Mouse (Mus musculus): Measurements from ENCODE around the gene Lin28b.
A peak's percentile ranks its signal among the peaks of the same experiment; 100 is the strongest.
"Not testable (repeated sequence)": the region's sequence is repeated elsewhere in the genome, so short reads cannot be mapped to it uniquely, and the experiment has no call there.

Lin28b gene

DNA sequence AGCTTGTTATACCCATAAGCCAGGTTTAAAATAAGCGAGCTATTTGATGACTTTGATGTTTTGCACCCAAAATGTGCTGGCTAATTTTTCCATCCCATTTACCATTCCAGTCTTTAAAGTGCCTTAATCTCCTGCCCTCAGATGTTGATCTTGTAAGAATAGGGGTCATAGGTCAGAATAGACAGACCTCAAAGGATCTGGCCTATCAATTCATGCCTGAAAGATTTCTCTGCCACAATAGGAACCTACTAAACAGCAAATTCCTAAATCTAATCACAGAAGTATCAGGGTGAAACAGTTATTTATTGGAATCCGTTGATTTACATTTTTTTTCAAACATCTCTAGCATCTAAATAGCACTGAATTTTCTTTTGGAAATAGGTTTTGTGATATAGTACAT lies 74.5 kb downstream of the Lin28b start:
- no peak for DNase-seq (ENCODE audit: low spot score in 2 of 2)

DNA sequence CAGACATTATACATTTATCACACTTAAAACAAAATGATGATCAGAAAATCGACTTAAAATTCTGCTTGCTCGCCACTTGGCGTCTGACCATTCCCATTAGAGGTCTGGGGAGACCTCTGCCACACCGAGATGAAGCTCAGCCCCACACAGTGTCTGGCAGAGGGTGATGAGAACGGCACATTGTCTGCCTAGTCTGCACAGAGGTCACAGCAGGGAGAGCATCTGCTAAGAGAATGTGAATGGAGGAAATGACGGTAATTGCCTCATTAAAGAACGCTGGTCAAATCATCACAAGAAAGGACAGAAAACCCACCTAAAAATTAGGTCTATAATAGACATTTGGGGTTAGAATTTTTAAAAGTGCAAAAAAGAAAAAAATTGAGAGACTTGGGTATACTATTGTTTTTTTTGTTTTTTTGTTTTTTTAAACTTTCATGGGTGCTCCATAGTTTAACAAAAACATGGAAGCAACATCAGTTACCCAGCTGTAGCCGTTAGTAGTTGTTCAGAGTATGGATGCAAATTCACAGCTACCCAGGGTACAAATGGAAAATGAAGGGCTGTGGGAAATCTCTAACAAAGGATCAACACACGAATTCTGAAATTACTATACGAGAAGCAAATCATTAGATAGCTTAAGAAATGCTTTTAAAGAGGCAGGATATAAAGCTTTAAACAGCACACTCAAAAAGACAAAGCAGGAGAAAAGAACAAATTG lies 75.4 kb downstream of the Lin28b start:
- no peak for DNase-seq (ENCODE audit: low spot score in 2 of 2)

DNA sequence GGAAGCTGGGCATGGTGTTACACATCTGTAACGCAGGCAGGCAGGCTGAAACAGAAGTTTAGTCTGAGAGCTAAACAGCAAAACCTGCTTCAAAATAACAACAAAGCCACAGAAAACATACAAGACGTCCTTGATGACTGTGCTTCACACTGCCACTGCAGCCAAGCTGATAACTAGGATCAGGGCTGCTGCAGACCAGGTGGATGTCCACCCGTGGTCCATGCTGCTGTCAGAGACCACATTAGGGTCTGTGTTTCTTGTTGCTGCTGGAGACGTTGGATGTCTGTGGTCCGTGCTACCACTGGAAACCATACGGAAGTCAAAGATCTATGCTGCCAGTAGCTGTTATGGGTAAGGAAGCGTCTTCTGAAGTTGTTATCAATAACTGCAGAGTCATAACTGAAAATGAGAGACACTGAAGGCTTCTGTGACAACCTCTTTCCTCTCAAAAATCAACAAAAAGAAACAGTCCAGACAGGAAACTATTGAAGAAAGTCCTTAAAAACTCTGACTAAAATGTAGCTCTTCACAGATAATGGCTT lies 86.4 kb downstream of the Lin28b start:
- no peak for DNase-seq (ENCODE audit: low spot score in 2 of 2)

DNA sequence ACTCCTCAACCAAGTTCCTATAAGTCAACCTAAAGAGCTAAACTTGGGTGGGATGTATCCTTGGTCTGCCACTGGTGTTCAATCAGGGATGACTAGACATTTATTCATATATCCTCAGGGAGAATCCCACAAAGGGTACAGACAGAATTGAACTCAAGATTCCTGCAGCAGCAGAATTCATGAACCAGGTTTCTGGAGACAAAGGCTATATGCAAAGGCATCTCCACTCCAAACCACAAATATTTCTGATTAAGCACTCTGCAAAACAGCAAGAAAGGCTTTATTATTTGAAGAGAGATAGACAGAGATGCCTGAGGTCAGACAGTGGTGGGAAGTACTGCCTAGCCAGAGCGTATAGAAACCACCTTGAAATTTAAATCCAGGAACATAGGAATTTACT lies 88.0 kb downstream of the Lin28b start:
- no peak for DNase-seq (ENCODE audit: low spot score in 2 of 2)

DNA sequence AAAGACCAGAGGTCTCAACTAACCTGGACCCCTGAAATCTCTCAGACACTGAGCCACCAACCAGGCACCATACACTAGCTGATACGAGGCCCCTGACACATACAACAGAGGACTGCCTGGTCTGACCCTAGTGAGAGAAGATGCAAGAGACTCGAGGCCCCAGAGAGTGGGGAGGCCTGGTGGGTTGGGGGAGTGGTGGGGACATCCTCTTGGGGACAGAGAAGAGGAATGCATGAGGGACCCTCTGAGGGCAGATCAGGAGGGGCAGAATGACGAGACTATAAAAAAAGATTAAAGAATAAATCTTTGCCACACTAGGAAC lies 103.6 kb downstream of the Lin28b start:
- DNase-seq (ENCODE audit: low spot score in 2 of 2), result no peak

DNA sequence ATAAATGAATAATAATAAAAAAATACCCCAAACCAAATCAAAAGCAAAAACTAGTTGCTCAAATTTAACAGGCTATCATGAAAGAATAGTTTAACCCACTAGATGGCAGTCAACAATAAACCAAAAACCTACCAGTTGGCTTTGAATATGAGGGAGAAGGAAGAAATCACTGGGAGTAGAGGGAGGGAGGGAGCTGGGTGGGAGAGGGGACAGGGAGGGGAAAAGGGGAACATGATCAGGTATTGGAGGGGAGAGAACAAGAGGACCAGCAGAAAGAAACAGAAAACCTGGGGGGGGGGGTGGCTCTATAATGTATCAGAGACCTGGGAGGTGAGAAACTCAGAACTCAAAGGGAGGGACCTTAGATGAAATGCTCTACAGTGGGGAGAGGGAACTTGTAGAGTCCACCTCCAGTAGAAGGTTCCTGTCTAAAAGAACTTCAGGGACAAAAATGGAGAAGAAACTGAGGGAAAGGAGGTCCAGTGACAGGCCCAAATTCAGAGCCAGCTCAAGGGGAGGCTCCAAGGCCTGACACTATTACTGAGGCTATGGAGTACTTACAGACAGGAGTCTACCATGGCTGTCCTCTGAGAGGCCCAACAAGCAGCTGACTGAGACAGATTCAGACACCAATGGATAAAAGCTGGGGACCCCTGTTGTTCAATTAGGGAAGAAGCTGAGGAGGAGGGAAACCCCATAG lies 104.1 kb downstream of the Lin28b start:
- no peak for DNase-seq (ENCODE audit: low spot score in 2 of 2)

DNA sequence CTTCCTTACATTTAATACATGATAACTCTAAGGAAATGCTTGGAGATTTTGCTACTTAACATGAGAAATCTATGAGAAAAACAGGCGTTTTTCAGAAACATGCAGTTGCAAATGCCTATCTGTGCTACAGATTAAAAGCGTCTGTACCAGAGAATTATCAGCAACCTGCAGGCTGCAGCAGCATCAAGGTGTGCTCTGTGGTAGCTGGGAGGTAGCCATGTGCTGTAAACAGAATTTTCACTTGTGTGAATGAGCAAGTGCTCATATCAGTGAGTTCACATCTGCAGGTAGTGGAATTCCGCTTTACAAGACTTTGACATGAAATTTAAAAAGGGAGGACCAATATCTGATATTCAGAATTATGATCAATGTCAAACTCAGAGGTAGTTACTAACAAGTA lies 107.9 kb downstream of the Lin28b start:
- no peak for DNase-seq (ENCODE audit: low spot score in 2 of 2)

DNA sequence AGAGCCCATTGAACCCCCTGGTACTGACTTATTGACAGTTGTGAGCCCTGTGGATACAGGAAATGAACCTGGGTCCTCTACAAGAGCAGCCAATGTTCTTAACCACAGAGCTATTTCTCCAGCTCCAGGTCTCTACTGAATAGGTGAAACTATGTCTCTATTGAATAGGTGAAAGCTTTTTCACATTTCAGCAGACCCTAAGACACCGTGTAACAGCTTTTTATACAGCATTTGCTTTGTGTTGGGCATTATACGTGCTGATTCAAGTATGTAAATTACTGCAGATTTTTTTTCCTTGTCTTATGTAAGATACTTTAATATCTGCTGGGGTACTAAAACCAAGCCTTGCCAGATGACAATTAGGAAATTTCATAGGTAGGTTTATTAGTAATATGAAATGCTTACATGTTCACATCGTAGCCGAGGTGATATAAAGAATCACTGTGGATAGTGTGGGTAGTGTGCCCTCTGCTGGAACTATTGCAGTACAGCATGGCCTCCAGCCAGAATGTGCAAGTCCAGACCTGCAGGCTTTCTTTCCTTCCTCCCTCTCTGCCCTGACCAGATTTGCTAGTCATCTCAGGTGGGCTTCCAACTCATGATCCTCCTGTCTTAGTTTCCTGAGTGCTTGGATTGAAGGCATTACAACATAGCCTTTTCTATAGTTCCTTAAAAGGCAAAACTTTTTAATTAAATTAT lies 113.1 kb downstream of the Lin28b start:
- peak in 1 of 2 experiments; percentile 39 for DNase-seq (ENCODE audit: low spot score in 2 of 2)

DNA sequence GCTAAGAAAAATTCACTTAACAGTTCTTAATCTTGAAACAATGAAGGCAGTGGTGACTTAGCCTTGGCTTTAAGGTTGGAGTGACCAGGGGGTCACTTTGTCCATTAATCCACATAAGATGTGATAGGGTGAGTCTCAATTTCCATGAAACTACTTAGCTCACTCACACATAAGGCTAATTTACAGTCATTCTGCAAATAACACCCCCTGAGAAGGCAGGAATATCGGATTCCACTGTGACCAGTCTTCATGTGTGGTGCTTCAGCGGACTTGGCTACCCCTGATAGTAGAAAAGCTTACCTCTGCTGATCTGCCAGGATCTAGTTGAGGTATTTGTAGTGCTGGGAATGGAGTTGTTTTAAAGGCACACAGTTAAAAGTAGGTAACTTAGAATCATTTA lies 115.7 kb downstream of the Lin28b start:
- DNase-seq (ENCODE audit: low spot score in 2 of 2), result no peak

DNA sequence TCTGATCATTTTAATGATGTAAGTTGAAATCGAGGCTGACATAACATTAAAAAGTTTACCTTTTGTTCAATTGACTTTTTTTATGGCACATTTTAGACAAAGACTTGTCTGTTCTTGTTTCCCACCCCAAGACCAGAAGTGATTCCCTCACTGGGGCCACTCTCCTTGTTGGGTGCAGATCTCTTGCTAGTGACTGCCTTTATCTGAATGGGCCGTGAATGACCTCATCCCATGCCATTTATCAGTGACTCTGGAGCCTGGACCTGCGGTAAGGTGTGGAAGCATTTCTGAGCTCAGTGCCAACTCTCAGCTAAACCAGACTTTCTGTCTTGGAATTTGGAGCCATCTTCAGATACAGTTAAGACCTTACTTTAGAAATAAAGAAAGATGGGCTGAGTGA lies 116.6 kb downstream of the Lin28b start:
- no peak for DNase-seq (ENCODE audit: low spot score in 2 of 2)

DNA sequence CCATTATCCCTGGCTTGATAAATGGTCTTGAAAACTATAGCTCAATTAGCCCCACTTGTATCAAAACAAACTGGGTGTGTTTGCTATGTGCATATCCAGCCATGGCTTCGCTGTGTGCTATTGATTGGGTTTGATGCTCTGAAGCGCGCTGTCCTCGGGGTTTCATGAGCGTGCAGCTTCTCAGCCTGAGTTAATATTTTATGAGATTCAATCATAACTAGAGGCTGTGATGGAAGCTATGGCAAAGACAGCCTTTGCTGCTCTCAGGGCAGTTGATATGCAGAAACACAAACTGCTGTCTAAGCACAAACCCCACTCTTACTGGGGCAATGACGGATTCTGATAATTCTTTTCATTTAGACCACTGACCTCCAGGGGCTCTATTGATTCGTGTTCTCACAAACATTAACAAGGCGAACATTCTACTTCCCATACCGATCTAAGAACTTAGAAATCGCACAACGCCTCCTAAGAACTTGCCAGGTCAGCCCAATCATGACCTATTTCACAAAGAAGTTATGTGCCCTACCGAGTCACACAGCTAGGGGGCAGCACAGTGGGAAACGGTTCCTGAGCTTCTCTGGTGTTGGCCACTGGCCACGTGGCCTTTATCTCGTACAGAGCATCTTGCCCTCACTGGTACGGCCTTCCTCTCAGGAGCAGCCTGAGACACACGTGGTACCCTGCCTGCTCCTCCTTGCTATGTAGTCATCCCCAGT lies 119.0 kb downstream of the Lin28b start:
- no peak for DNase-seq (ENCODE audit: low spot score in 2 of 2)

DNA sequence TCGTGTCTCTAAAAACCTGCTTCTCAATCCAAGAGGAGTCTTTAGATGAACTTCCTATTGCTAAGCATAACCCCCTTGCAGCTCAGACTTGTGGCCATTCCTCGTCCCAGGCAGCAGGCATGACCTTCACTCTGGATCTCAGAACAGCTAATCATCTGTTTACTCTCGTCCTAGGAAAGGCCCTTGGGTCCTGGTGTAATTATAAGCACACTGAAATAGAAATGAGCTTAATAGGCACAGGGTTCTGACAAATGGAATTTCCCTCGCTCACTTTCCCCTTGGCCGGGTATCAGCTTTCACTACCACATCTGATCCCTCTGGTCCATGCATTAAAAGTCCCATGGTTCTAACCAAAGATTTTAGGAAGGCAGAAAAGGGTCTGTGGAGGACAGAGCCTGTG lies 122.8 kb downstream of the Lin28b start:
- DNase-seq (ENCODE audit: low spot score in 2 of 2), result peak; percentile 55 to 65

DNA sequence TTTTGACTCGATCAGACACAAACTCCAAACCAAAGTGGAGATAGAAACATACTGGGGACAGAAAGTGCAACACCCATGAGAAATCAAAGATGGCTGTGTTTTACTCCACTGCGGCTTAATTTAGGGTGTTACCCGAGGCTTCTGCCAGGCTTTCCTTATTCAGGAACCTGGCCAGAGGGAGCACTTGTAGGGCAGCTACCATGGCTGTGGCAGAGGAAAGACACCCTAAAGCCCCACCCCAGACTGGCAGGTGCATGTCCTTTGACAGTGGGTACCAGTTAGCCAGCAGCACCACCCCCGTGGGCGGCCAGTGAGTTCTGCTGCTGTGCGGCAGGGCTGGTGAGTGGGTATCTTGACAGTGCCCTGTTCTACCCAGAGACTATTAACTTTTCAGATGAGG lies 130.1 kb downstream of the Lin28b start:
- DNase-seq (ENCODE audit: low spot score in 2 of 2), result no peak

DNA sequence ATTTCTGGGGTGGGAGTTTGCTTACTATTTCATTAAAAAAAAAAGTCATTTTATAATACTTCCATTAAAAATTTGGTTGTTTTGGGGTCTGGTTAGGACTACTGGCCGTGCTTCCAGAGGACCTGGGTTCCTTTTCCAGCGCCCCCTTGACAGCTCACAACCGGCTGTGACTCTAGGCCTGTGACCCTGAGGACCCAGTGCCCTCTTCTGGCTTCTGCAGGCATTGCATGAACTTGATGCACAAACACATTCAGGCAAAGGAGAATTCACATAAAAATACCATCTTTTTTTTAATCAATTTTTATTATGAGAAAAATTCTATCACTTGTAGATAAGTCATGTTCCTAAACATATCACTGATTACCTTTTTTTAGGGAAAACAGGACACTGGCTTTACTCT lies 138.1 kb downstream of the Lin28b start:
- not testable (repeated sequence) for DNase-seq (ENCODE audit: low spot score in 2 of 2)

DNA sequence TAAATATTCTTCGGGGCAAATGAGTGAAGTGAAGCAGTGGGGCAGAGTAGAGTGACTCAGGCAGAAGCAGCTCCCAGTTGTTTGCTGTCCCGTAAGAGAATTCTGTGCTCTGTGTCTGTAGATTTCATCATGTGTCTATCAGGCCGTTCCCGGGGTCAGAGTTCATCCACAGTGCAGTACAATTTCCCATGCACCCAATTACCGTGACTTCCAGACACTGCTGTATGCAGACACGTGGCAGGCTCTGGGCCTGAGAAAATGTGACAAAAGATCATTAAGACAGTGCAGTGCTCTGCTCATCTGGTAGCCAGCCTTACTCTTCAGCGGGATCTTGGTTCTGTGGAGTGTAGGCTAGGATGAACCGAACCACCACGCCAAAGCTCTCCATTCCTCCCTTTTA lies 141.0 kb downstream of the Lin28b start:
- no peak for DNase-seq (ENCODE audit: low spot score in 2 of 2)

DNA sequence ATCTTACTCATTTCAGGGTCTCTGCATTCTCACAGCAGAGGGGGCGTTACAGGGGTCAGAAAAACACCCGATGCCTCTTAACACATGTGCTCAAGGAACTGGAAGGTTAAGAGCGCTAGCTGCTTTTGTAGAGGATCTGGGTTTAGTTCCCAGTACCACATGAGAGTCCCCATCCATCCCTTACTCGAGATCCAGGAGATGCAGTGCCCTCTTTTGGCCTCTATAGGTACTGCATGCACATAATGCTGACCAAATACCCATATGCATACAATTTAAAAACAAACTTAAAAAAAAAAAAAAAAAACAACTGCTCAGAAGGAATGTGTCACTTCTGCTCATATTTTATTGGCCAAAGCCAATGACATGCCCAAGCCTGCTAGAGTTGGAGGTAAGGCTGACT lies 141.8 kb downstream of the Lin28b start:
- DNase-seq (ENCODE audit: low spot score in 2 of 2), result no peak

DNA sequence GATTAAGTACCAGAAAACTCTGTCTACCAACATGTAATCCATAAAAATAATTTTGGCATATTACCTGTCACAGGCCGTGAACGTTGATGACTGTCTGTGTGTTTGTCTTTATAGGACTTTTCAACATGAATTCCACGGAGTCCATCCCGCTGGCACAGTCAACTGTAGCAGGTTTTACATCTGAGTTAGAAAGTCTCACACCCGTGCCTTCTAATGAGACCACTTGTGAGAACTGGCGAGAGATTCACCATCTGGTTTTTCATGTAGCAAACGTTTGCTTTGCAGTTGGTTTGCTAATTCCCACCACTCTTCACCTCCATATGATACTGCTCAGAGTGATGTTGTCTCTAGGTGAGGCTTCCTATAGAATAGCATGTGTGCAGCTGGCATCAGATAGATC lies 147.1 kb downstream of the Lin28b start:
- no peak for DNase-seq (ENCODE audit: low spot score in 2 of 2)

DNA sequence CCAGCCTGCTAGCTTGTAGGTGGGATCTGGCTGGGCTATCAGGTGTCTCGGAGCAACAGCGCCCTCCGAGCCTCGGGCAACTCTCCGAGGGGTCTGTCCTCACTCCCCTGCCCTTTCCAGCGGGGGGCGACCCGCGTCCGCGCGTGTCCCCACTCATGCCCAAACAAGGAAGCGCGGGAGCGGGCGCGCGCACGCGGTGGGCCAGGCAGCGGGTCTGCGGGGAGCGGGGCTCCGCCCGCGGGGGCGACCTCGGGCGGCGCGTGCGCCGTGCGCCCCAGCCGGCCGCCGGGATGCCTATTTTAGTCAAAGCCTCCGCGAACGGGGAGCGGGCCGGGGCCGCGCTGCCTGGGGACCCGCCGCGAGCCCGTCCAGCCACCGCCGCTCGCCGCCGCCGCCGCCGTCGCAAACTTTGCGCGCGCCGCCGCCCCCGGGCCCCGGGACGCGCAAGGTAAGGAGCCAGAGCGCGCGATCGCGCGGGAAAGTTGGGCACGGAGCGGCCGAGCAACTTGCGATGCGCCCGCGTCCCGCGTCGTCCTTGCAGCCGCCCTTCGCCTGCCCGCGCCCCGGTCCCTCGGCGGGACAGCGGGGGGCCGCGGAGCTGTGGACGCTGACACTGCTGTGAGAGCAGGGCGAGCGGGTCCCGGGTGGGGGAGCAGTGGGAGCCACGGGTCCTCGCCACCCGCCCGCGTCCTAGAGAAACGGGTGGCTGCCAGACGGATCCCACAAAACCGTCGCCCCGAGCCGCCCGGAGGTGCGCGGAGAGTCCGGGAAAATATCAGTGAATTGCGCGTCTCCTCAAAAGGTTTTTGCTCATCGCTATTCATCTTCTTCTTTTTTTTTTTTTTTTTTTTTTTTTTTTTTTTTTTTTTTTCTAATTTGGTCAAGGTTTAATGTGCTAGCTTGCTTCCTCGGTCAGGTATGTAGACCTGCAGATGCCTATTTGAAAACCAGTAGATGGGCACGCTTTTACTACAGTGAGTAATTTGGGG lies 150.5 kb downstream of the Lin28b start, which contains the start of gene Bves:
Gene Bves (plus strand): TSS at position 339 of the 989 bp plus-strand sequence.
- DNase-seq (ENCODE audit: low spot score in 2 of 2), result peak; percentile 29 to 36

DNA sequence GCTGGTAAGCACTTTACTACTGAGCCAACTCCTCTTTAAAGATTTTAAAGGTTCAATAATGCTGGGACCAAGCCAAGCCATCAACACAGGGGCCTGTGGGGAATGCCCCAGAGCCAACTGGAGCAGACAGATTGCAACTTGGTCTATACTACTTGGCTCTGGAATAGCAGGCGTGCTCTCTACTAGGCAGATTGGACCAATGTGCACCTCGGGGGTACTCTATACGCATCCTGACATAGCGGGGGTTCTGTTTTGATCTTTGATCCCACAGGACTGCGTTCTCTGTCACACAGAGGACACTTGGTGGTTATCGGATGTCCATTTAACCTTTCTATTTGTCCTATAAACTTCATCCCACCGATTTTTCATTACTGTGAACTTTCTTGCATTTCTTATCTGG lies 151.3 kb downstream of the Lin28b start:
- DNase-seq (ENCODE audit: low spot score in 2 of 2), result no peak

DNA sequence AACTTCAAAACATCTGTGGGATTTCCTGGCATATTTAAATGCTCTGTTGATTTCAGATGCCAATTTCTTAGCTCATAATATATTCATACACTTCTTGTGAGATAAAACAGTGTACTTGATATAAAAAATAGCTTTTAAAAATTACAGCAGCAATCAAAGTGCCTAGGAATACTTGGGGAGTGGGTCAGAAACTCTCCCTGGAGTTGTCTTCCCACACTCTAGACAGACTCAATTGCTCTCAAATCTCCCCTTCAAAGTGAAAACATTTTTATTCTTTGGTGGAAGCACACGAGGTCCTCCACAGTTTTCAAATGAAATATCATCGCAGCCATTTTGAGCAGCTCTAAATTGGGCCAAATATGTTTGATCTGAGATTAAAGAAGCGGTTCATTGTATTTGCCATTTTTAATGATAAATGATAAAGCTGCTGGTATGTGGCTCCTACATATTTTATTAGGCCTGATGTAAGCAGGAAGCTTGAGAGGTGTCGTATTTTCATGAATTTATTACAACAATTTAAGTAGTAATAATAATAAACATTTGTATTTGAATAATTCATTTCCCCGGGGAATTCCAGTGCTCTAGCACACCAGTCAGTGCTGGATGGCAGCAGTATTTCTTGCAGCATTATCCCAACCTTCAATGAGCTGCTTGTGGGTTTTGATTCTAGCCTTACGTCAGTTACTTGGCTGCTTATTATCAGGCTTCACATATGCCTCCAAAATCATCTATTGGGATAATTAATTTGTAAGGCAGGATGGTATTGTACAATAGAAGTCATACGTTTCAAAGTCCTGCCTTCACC lies 157.8 kb downstream of the Lin28b start:
- DNase-seq (ENCODE audit: low spot score in 2 of 2), result no peak
